23 mouse cellular contexts compared by ENCODE assay signal in genomic region chr2:161237280-161237819, GRCm38 (mm10).
DNase-seq lines count a peak whose midpoint lies in the region; ATAC-seq and TF ChIP-seq lines count a peak whose summit lies in the region.
"Had no signal": no experiment of that assay in that cellular context is flagged by ENCODE, and none has a peak within 500 bp of the region (broad histone marks: within the 10 kb centered on the region; RNA-seq: fewer than 3 reads in every experiment).

No protein-coding gene starts in this region.

- 48% methylated on average over 9 of the region's 9 CpGs for WGBS in hindbrain, embryonic 15.5 days
- WGBS in hindbrain, embryonic 14.5 days, result 51% methylated on average over 9 of the region's 9 CpGs
- WGBS in limb, embryonic 12.5 days, result 28% methylated on average over 9 of the region's 9 CpGs

- no peak for TF ChIP-seq POLR2A in brain, embryonic 14.5 days (IDR thresholded peaks at IDR 0.05; ENCODE audit: borderline replicate concordance, extremely low read depth, insufficient read depth, insufficient read length, poor library complexity, severe bottlenecking)

- no peak overlapping the region for H3K4me3 ChIP-seq in hindbrain, embryonic 15.5 days
- no peak overlapping the region for H3K4me3 ChIP-seq in hindbrain, embryonic 14.5 days (replicated peaks; ENCODE audit: low read length)
- H3K4me3 ChIP-seq in limb, embryonic 12.5 days (replicated peaks), result no peak overlapping the region
- H3K4me3 ChIP-seq: gastrocnemius, adult 2 months; heart, embryonic 10.5 days; intestine, embryonic 15.5 days; limb, embryonic 13.5 days; liver, embryonic 13.5 days; midbrain, embryonic 13.5 days; stomach, embryonic 15.5 days had no signal

- H3K4me2 ChIP-seq in hindbrain, embryonic 15.5 days, result no peak overlapping the region
- H3K4me2 ChIP-seq in hindbrain, embryonic 14.5 days (replicated peaks), result no peak overlapping the region
- no peak overlapping the region for H3K4me2 ChIP-seq in limb, embryonic 12.5 days
- H3K4me2 ChIP-seq: intestine, embryonic 15.5 days; limb, embryonic 13.5 days; liver, embryonic 13.5 days; midbrain, embryonic 13.5 days; stomach, embryonic 15.5 days had no signal

- H3K9me3 ChIP-seq in hindbrain, embryonic 15.5 days, result no peaks in the 10 kb centered on the region
- no peaks in the 10 kb centered on the region for H3K9me3 ChIP-seq in hindbrain, embryonic 14.5 days (ENCODE audit: control insufficient read depth, low read length)
- H3K9me3 ChIP-seq in limb, embryonic 12.5 days, result peaks cover 4% of the 10 kb centered on the region; the same call in 1 of the 2 replicates
- H3K9me3 ChIP-seq: heart, embryonic 10.5 days; intestine, embryonic 15.5 days; limb, embryonic 13.5 days; liver, embryonic 13.5 days; midbrain, embryonic 13.5 days; stomach, embryonic 15.5 days had no signal

- ATAC-seq in hindbrain, embryonic 15.5 days (ENCODE audit: low FRiP score, low read depth), result peak; percentile 59; the same call in 1 of the 2 replicates
- ATAC-seq in hindbrain, embryonic 14.5 days (ENCODE audit: low FRiP score), result no peak
- peak; percentile 75; the same call in 1 of the 2 replicates for ATAC-seq in limb, embryonic 12.5 days (ENCODE audit: insufficient number of reproducible peaks, insufficient read depth, low FRiP score, low TSS enrichment, low read depth)
- ATAC-seq in granulocyte monocyte progenitor cell, adult 5-6 weeks (replicated peaks; ENCODE audit: poor library complexity, severe bottlenecking), result no peak
- ATAC-seq: intestine, embryonic 15.5 days; midbrain, embryonic 13.5 days had no signal

- H3K9ac ChIP-seq in hindbrain, embryonic 15.5 days, result no peak overlapping the region
- H3K9ac ChIP-seq in hindbrain, embryonic 14.5 days, result no peak overlapping the region
- no peak overlapping the region for H3K9ac ChIP-seq in limb, embryonic 12.5 days (replicated peaks)
- H3K9ac ChIP-seq: intestine, embryonic 15.5 days; limb, embryonic 13.5 days; liver, embryonic 13.5 days; midbrain, embryonic 13.5 days; stomach, embryonic 15.5 days had no signal

- H3K27me3 ChIP-seq in hindbrain, embryonic 15.5 days, result no peaks in the 10 kb centered on the region
- no peaks in the 10 kb centered on the region for H3K27me3 ChIP-seq in hindbrain, embryonic 14.5 days (ENCODE audit: control insufficient read depth, insufficient read depth, low read length)
- H3K27me3 ChIP-seq in limb, embryonic 12.5 days, result no peaks in the 10 kb centered on the region
- H3K27me3 ChIP-seq: intestine, embryonic 15.5 days; limb, embryonic 13.5 days; liver, embryonic 13.5 days; midbrain, embryonic 13.5 days; stomach, embryonic 15.5 days had no signal

- H3K4me1 ChIP-seq in hindbrain, embryonic 15.5 days (replicated peaks), result 0 out of 2 replicates have a peak, but pooled peaks cover 3% of the 10 kb centered on the region
- no peaks in the 10 kb centered on the region for H3K4me1 ChIP-seq in hindbrain, embryonic 14.5 days (replicated peaks; ENCODE audit: control insufficient read depth, insufficient read depth, low read length)
- no peaks in the 10 kb centered on the region for H3K4me1 ChIP-seq in limb, embryonic 12.5 days (replicated peaks)
- H3K4me1 ChIP-seq: heart, embryonic 10.5 days; intestine, embryonic 15.5 days; liver, embryonic 13.5 days; midbrain, embryonic 13.5 days; stomach, embryonic 15.5 days had no signal

- TF ChIP-seq CTCF in brain, embryonic 14.5 days (IDR thresholded peaks at IDR 0.05; ENCODE audit: borderline replicate concordance, extremely low read depth, insufficient read depth, insufficient read length), result no peak

- H3K36me3 ChIP-seq in hindbrain, embryonic 15.5 days, result no peaks in the 10 kb centered on the region
- H3K36me3 ChIP-seq in hindbrain, embryonic 14.5 days (replicated peaks; ENCODE audit: control insufficient read depth, insufficient read depth), result no peaks in the 10 kb centered on the region
- H3K36me3 ChIP-seq in limb, embryonic 12.5 days, result no peaks in the 10 kb centered on the region
- H3K36me3 ChIP-seq: heart, embryonic 10.5 days; intestine, embryonic 15.5 days; limb, embryonic 13.5 days; liver, embryonic 13.5 days; midbrain, embryonic 13.5 days; stomach, embryonic 15.5 days had no signal

- DNase-seq in embryo, embryonic 11 days, result peak; percentile 34
- DNase-seq in embryo, embryonic 10 days (ENCODE audit: low spot score), result no peak
- DNase-seq in hindbrain, embryonic 14.5 days (ENCODE audit: low spot score), result no peak
- DNase-seq in brain, embryonic 14.5 days (ENCODE audit: low read depth), result peak; percentile 73
- DNase-seq in right cerebral cortex, postnatal 36 days (ENCODE audit: low spot score in 2 of 2), result no peak
- DNase-seq: adrenal gland, postnatal 25 days; cerebellum, adult 9-11 months; gastrocnemius, adult 2 months; kidney, adult 9 months; kidney, postnatal 14 days; liver, embryonic 13.5 days; lung, adult 2 months; lung, postnatal 14 days; right cerebral cortex, adult 18-20 months; thymus, postnatal 25 days had no signal

- H3K27ac ChIP-seq in hindbrain, embryonic 15.5 days (replicated peaks), result no peak overlapping the region
- no peak overlapping the region for H3K27ac ChIP-seq in hindbrain, embryonic 14.5 days
- H3K27ac ChIP-seq in limb, embryonic 12.5 days, result no peak overlapping the region
- H3K27ac ChIP-seq: gastrocnemius, adult 2 months; heart, embryonic 10.5 days; intestine, embryonic 15.5 days; limb, embryonic 13.5 days; liver, embryonic 13.5 days; midbrain, embryonic 13.5 days; stomach, embryonic 15.5 days had no signal

Comparison
In these comparisons a context has a peak if more than half of its experiments do, and no peak if none do; other contexts are left out.
1. DNase-seq: peak in embryo, embryonic 11 days (single experiment) and brain, embryonic 14.5 days (single experiment); none in embryo, embryonic 10 days (single experiment), hindbrain, embryonic 14.5 days (single experiment) and right cerebral cortex, postnatal 36 days (0 of 2).
2. ATAC-seq: peak in hindbrain, embryonic 15.5 days (single experiment) and limb, embryonic 12.5 days (single experiment); none in hindbrain, embryonic 14.5 days (single experiment) and granulocyte monocyte progenitor cell, adult 5-6 weeks (single experiment).